Mouse (Mus musculus): Measurements from ENCODE around the gene Rpp14.
"Not testable (repeated sequence)": the region's sequence is repeated elsewhere in the genome, so short reads cannot be mapped to it uniquely, and the experiment has no call there.

Rpp14 gene

GRCm38 (mm10) chr14:8113616-8114015 lies 33.4 kb downstream of the Rpp14 start:
- in situ Hi-C loops (cut with MboI, MseI), result no loop called here

- in situ Hi-C loops (cut with MboI, MseI), result no loop called here
Measured at GRCm38 (mm10) chr14:8114306-8114705, 34.1 kb downstream of the Rpp14 start.

GRCm38 (mm10) chr14:8114756-8115155 lies 34.6 kb downstream of the Rpp14 start:
- in situ Hi-C loops (cut with MboI, MseI), result no loop called here

- in situ Hi-C loops (cut with MboI, MseI), result no loop called here
Measured at GRCm38 (mm10) chr14:8115772-8116171, 35.6 kb downstream of the Rpp14 start.

- in situ Hi-C loops (cut with MboI, MseI), result no loop called here
Measured at GRCm38 (mm10) chr14:8117371-8117770, 37.2 kb downstream of the Rpp14 start.

GRCm38 (mm10) chr14:8119454-8119853 lies 39.3 kb downstream of the Rpp14 start:
- in situ Hi-C loops (cut with MboI, MseI), result no loop called here

GRCm38 (mm10) chr14:8119904-8120303 lies 39.7 kb downstream of the Rpp14 start:
- in situ Hi-C loops (cut with MboI, MseI), result no loop called here

GRCm38 (mm10) chr14:8123141-8123540 lies 43.0 kb downstream of the Rpp14 start:
- in situ Hi-C loops (cut with MboI, MseI), result no loop called here

- in situ Hi-C loops (cut with MboI, MseI), result not testable (repeated sequence)
Measured at GRCm38 (mm10) chr14:8123611-8124010, 43.4 kb downstream of the Rpp14 start.

- in situ Hi-C loops (cut with MboI, MseI), result no loop called here
Measured at GRCm38 (mm10) chr14:8124046-8124881, 44.1 kb downstream of the Rpp14 start.

- in situ Hi-C loops (cut with MboI, MseI), result loop anchor here (25.0 kb wide), 1 partner anchor 884 kb away; no protein-coding TSS in a partner anchor
Measured at GRCm38 (mm10) chr14:8127971-8128370, 47.8 kb downstream of the Rpp14 start.

GRCm38 (mm10) chr14:8132789-8133188 lies 52.6 kb downstream of the Rpp14 start:
- in situ Hi-C loops (cut with MboI, MseI), result loop anchor here (25.0 kb wide), 1 partner anchor 880 kb away; no protein-coding TSS in a partner anchor

GRCm38 (mm10) chr14:8134234-8134633 lies 54.1 kb downstream of the Rpp14 start:
- in situ Hi-C loops (cut with MboI, MseI), result loop anchor here (25.0 kb wide), 1 partner anchor 878 kb away; no protein-coding TSS in a partner anchor

- in situ Hi-C loops (cut with MboI, MseI), result loop anchor here (25.0 kb wide), 1 partner anchor 877 kb away; no protein-coding TSS in a partner anchor
Measured at GRCm38 (mm10) chr14:8135130-8135529, 55.0 kb downstream of the Rpp14 start.

GRCm38 (mm10) chr14:8139724-8140710 lies 59.9 kb downstream of the Rpp14 start:
- in situ Hi-C loops (cut with MboI, MseI), result loop anchor here (25.0 kb wide), 1 partner anchor 872 kb away; no protein-coding TSS in a partner anchor

- in situ Hi-C loops (cut with MboI, MseI), result loop anchor here (25.0 kb wide), 1 partner anchor 871 kb away; no protein-coding TSS in a partner anchor
Measured at GRCm38 (mm10) chr14:8141131-8141530, 61.0 kb downstream of the Rpp14 start.
